In the genomic region with DNA sequence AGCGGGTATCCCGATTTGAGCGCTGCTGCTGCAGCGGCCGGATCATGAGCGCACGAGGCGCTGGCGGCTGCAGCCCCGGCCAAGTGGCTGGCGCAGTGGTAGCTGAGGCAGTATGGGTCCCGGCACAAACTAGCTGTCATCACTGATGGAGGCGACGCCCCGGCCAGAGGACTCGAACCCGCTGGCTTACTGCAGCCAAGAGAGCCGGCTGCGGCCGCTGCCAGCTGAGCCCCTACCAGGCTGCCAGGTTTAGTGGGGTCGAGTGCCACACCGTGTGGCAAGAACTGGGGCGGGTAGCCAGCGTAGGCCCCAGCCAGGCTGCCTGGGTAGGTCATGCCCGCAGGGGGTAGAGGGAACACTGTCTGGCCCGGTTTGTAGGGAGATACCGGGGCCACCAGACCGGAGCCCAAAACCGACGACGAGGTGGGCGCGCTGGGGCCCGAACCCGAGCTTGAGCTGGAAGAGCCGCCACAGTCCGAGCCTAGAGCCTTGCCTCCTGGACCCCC, we compare ENCODE assay signal across 8 mouse cellular contexts. TPM values are rescaled to one million over a fixed set of nuclear protein-coding genes. Genes with fewer than 3 reads are reported as not detected.
DNase-seq lines count a peak whose midpoint lies in the region; ATAC-seq and TF ChIP-seq lines count a peak whose summit lies in the region.

No protein-coding gene starts in this region.

- peaks cover 5% of the 10 kb centered on the region; the same call in 1 of the 2 replicates for H3K4me1 ChIP-seq in lung, embryonic 14.5 days (ENCODE audit: insufficient read depth)
- peaks cover 16 to 46% of the 10 kb centered on the region in 2 experiments for H3K4me1 ChIP-seq in heart, embryonic 14.5 days (ENCODE audit: control insufficient read depth in 2 of 2, insufficient read depth in 2 of 2, low read length in 2 of 2)
- peaks cover 46% of the 10 kb centered on the region for H3K4me1 ChIP-seq in midbrain, embryonic 16.5 days (ENCODE audit: control insufficient read depth, insufficient read depth, low read length)

- H3K27me3 ChIP-seq in lung, embryonic 14.5 days (ENCODE audit: insufficient read depth, low read length): no peaks in the 10 kb centered on the region
- H3K27me3 ChIP-seq in heart, embryonic 14.5 days (ENCODE audit: control insufficient read depth, insufficient read depth, low read length): peaks cover 49% of the 10 kb centered on the region
- peaks cover 17% of the 10 kb centered on the region; the same call in 1 of the 2 replicates for H3K27me3 ChIP-seq in midbrain, embryonic 16.5 days (ENCODE audit: control insufficient read depth, insufficient read depth, low read depth, low read length)

- H3K9me3 ChIP-seq in lung, embryonic 14.5 days (ENCODE audit: low read depth, low read length): no peaks in the 10 kb centered on the region
- H3K9me3 ChIP-seq in heart, embryonic 14.5 days (ENCODE audit: control insufficient read depth, low read length): no peaks in the 10 kb centered on the region
- H3K9me3 ChIP-seq in midbrain, embryonic 16.5 days (replicated peaks; ENCODE audit: control insufficient read depth, low read length, poor library complexity, severe bottlenecking): no peaks in the 10 kb centered on the region

- no peak for ATAC-seq in lung, embryonic 14.5 days (ENCODE audit: insufficient read depth)
- no peak for ATAC-seq in heart, embryonic 14.5 days (ENCODE audit: insufficient number of reproducible peaks, insufficient read depth, low FRiP score, low read depth)
- no peak for ATAC-seq in midbrain, embryonic 16.5 days

- peak overlapping the region; percentile 98 for H3K9ac ChIP-seq in lung, embryonic 14.5 days
- peak overlapping the region; percentile 67 for H3K9ac ChIP-seq in heart, embryonic 14.5 days (ENCODE audit: low read length)
- H3K9ac ChIP-seq in midbrain, embryonic 16.5 days (ENCODE audit: low read depth, low read length): peak overlapping the region; percentile 79

- WGBS in lung, embryonic 14.5 days: 1% methylated on average over 37 of the region's 37 CpGs
- 3% methylated on average over 37 of the region's 37 CpGs for WGBS in heart, embryonic 14.5 days
- under 1% methylated on average over 36 of the region's 37 CpGs for WGBS in midbrain, embryonic 16.5 days

- TF ChIP-seq CTCF in lung, embryonic 14.5 days (IDR thresholded peaks at IDR 0.05; ENCODE audit: low read depth): no peak

- H3K36me3 ChIP-seq in lung, embryonic 14.5 days (ENCODE audit: insufficient read depth): peaks cover 41% of the 10 kb centered on the region
- no peaks in the 10 kb centered on the region for H3K36me3 ChIP-seq in heart, embryonic 14.5 days (ENCODE audit: control insufficient read depth, insufficient read depth, low read length)
- H3K36me3 ChIP-seq in midbrain, embryonic 16.5 days (ENCODE audit: control insufficient read depth, insufficient read depth, low read length): no peaks in the 10 kb centered on the region

- peak; percentile 68 for DNase-seq in lung, embryonic 14.5 days
- DNase-seq in lung, postnatal 25 days (ENCODE audit: low spot score): no peak
- DNase-seq in embryo, embryonic 10.5 days (ENCODE audit: low spot score): peak; percentile 58
- DNase-seq in kidney, postnatal 36 days: peak; percentile 17 to 57
- DNase-seq in right cerebral cortex, adult 18-20 months: no peak
- no peak for DNase-seq in frontal cortex, postnatal 14 days (ENCODE audit: low spot score in 2 of 2)

- H3K4me2 ChIP-seq in lung, embryonic 14.5 days: peak overlapping the region; percentile 83
- peak overlapping the region; percentile 90 for H3K4me2 ChIP-seq in heart, embryonic 14.5 days (ENCODE audit: low read length)
- H3K4me2 ChIP-seq in midbrain, embryonic 16.5 days (ENCODE audit: low read length): peak overlapping the region; percentile 92

- peak overlapping the region; percentile 93 for H3K4me3 ChIP-seq in lung, embryonic 14.5 days (ENCODE audit: low read depth, low read length)
- peak overlapping the region; percentile 57 to 69 for H3K4me3 ChIP-seq in heart, embryonic 14.5 days (ENCODE audit: control insufficient read depth in 1 of 2, insufficient read depth in 1 of 2, low read depth in 1 of 2, low read length in 2 of 2)
- peak overlapping the region; percentile 82 for H3K4me3 ChIP-seq in midbrain, embryonic 16.5 days (ENCODE audit: low read depth, low read length)

- H3K27ac ChIP-seq in lung, embryonic 14.5 days (ENCODE audit: low read depth): peak overlapping the region; percentile 100
- H3K27ac ChIP-seq in heart, embryonic 14.5 days (replicated peaks in 1 of 2; ENCODE audit: control insufficient read depth in 1 of 2, insufficient read depth in 1 of 2, low read depth in 2 of 2, low read length in 2 of 2): 0 out of 4 replicates have a peak overlapping the region, but pooled peaks of 1 of the 2 experiments have one; percentile 6
- H3K27ac ChIP-seq in midbrain, embryonic 16.5 days (ENCODE audit: low read length): peak overlapping the region; percentile 89

RNA-seq across cellular contexts. Expression of a gene that starts 3.9 kb away (rescaled TPM):
- 20.4 and 22.0 TPM in 2 replicates for polyA plus RNA-seq in lung, embryonic 14.5 days (2014; fragmentation: Nextera tagmentation; extraction: Ambion mirVana)
- 0.67 and 1.6 TPM in 2 replicates for polyA plus RNA-seq in heart, embryonic 14.5 days (2014; fragmentation: Nextera tagmentation; extraction: Ambion mirVana)
- 4.0 and 4.4 TPM in 2 replicates for polyA plus RNA-seq in midbrain, embryonic 16.5 days (2015; fragmentation: Nextera tagmentation; extraction: Ambion mirVana)

RNA-seq across cellular contexts. Expression of a gene that starts 34.0 kb away (rescaled TPM):
- 0.35 and 1.1 TPM in 2 replicates for polyA plus RNA-seq in lung, embryonic 14.5 days (2014; fragmentation: Nextera tagmentation; extraction: Ambion mirVana)
- polyA plus RNA-seq in heart, embryonic 14.5 days (2014; fragmentation: Nextera tagmentation; extraction: Ambion mirVana): 0.95 and 1.2 TPM in 2 replicates
- polyA plus RNA-seq in midbrain, embryonic 16.5 days (2015; fragmentation: Nextera tagmentation; extraction: Ambion mirVana): 0.34 TPM in 1 of 2 replicates, not detected in the other

Comparison
In these comparisons a context has a peak if more than half of its experiments do, and no peak if none do; other contexts are left out.
1. DNase-seq: peak in lung, embryonic 14.5 days (single experiment), embryo, embryonic 10.5 days (single experiment) and kidney, postnatal 36 days (2 of 2); none in lung, postnatal 25 days (single experiment), right cerebral cortex, adult 18-20 months (single experiment) and frontal cortex, postnatal 14 days (0 of 2).
2. Peak in every context shown above with its lines, with median percentiles within 50 percentile points of each other: H3K4me2 ChIP-seq, H3K4me3 ChIP-seq and H3K9ac ChIP-seq.